Mouse (Mus musculus) cortical plate, adult 2 months (tissue): ENCODE measurements around the gene Pnn.

ENCODE experiments used
- CTCF ChIP-seq: fragments of 200-500 bp; IDR thresholded peaks from 2 replicates; pipeline ENCODE4 v1.5.1; 2011; ENCODE audit warnings: mild to moderate bottlenecking, control low read depth, low read length; ENCODE audit not compliant: insufficient read depth; ENCODE audit errors: extremely low read depth
- POLR2A ChIP-seq: fragments of 200-500 bp; IDR thresholded peaks from 2 replicates; pipeline ENCODE4 v1.6.1; 2011; ENCODE audit warnings: mild to moderate bottlenecking, low read length, control low read depth; ENCODE audit not compliant: insufficient read depth; ENCODE audit errors: extremely low read depth

DNA sequence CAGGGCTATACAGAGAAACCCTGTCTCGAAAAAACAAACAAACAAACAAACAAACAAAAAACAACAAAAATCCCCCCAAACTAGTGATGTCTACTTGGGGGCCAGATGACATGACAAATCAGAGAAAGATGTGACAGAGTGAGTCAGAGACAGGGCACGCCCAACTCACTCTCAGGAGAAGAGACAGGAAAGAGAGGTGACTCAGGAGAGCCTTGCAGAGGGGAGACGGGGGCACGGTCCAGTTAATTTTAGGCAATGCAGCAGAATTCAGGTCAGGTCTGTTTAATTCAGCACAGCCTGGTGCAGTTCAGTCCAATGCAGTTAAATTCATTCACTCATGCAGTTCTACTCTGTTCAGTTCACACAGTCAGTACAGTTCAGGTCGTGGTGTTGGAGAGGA is 19.5 kb downstream of the Pnn start:
- no peak for TF ChIP-seq CTCF
- no peak for TF ChIP-seq POLR2A
